ENCODE assay signal across 12 mouse cellular contexts in the genomic region with DNA sequence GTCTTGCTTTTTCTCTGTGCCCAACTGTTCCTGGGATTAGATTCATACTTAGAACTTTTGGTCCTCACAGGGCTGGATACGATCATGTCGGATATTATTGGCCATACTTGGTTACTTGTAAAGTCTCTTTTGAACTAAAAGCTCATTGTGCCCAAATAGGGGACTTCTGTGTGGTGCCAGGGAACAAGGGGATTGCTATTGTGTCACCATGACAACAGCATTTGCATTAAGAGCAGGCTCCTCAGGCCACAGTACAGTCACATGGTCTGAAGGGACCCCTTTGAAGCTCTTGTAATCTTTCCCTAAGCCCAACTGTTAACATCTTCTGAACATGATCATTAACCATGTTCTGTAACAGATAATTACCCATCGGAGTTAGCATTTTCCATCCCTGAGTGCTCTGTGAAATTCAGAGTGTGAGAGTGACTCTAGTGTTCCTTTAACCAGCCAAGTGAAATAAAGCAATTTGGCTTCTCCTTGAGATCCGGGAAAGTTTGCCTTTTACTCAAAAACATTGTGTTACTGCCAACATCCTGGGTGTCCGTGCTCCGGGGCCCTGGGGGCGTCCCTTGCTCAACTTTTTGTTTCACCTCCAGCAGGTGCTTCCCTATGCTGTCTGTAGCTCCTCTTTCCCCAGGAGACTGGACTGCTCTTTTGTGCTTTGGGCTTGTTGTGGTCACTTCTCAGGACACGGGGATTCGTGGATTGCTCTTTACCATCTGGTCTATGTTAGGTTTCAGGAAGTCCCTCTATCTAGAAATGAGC.
DNase-seq lines count a peak whose midpoint lies in the region; ATAC-seq and TF ChIP-seq lines count a peak whose summit lies in the region.
"Had no signal": no experiment of that assay in that cellular context is flagged by ENCODE, and none has a peak within 500 bp of the region (broad histone marks: within the 10 kb centered on the region; RNA-seq: fewer than 3 reads in every experiment).

No protein-coding gene starts in this region.

- no peak for ATAC-seq in embryonic facial prominence, embryonic 11.5 days (replicated peaks; ENCODE audit: insufficient number of reproducible peaks, low FRiP score, low TSS enrichment, low read depth)
- ATAC-seq in forebrain, embryonic 11.5 days (replicated peaks; ENCODE audit: low FRiP score), result peak; percentile 94
- ATAC-seq in hindbrain, embryonic 14.5 days (ENCODE audit: low FRiP score), result peak; percentile 81
- ATAC-seq in midbrain, postnatal 0 days (ENCODE audit: low FRiP score), result peak; percentile 78
- ATAC-seq in activated CD4-positive, CD25-positive, alpha-beta regulatory T cell, adult 4 months, result no peak
- ATAC-seq: inflammation-experienced regulatory T-cells, adult 6 months had no signal

- no peak for TF ChIP-seq CTCF in midbrain, postnatal 0 days (IDR thresholded peaks at IDR 0.05)
- TF ChIP-seq CTCF in thymus, adult 2 months (IDR thresholded peaks at IDR 0.05; ENCODE audit: borderline replicate concordance, control insufficient read depth, extremely low read depth, insufficient read depth, low read length, poor library complexity), result no peak

- whole genome bisulfite sequencing in embryonic facial prominence, embryonic 11.5 days, result 31% methylated on average over 9 of the region's 9 CpGs
- 45% methylated on average over 9 of the region's 9 CpGs for WGBS in embryonic facial prominence, embryonic 10.5 days
- 17% methylated on average over 9 of the region's 9 CpGs for WGBS in forebrain, embryonic 11.5 days
- WGBS in hindbrain, embryonic 14.5 days, result 10% methylated on average over 9 of the region's 9 CpGs
- WGBS in midbrain, postnatal 0 days, result 14% methylated on average over 9 of the region's 9 CpGs
- 83% methylated on average over 9 of the region's 9 CpGs for WGBS in thymus, adult 2 months

- no peak overlapping the region for H3K4me2 ChIP-seq in embryonic facial prominence, embryonic 11.5 days (ENCODE audit: low read depth, low read length)
- H3K4me2 ChIP-seq in forebrain, embryonic 11.5 days (ENCODE audit: low read depth, low read length, severe bottlenecking), result no peak overlapping the region
- H3K4me2 ChIP-seq in hindbrain, embryonic 14.5 days (replicated peaks), result no peak overlapping the region
- H3K4me2 ChIP-seq in midbrain, postnatal 0 days (ENCODE audit: low read depth, low read length, poor library complexity, severe bottlenecking), result no peak overlapping the region
- H3K4me2 ChIP-seq: heart, embryonic 12.5 days; stomach, embryonic 15.5 days had no signal

- no peaks in the 10 kb centered on the region for H3K27me3 ChIP-seq in embryonic facial prominence, embryonic 11.5 days (ENCODE audit: control insufficient read depth, insufficient read depth, low read length)
- H3K27me3 ChIP-seq in embryonic facial prominence, embryonic 10.5 days (replicated peaks; ENCODE audit: low read depth, poor library complexity, severe bottlenecking), result no peaks in the 10 kb centered on the region
- no peaks in the 10 kb centered on the region for H3K27me3 ChIP-seq in forebrain, embryonic 11.5 days (ENCODE audit: control insufficient read depth, insufficient read depth, low read length)
- no peaks in the 10 kb centered on the region for H3K27me3 ChIP-seq in hindbrain, embryonic 14.5 days (ENCODE audit: control insufficient read depth, insufficient read depth, low read length)
- H3K27me3 ChIP-seq in midbrain, postnatal 0 days (ENCODE audit: insufficient read depth, low read length), result no peaks in the 10 kb centered on the region
- no peaks in the 10 kb centered on the region for H3K27me3 ChIP-seq in thymus, adult 2 months (ENCODE audit: control insufficient read depth, insufficient read depth, low read length)
- H3K27me3 ChIP-seq: heart, embryonic 12.5 days; stomach, embryonic 15.5 days had no signal

- no peak for TF ChIP-seq POLR2A in thymus, adult 2 months (IDR thresholded peaks at IDR 0.05; ENCODE audit: control insufficient read depth, extremely low read depth, insufficient read depth, low read length, poor library complexity)

- H3K36me3 ChIP-seq in embryonic facial prominence, embryonic 11.5 days (replicated peaks; ENCODE audit: control insufficient read depth, insufficient read depth, low read depth, low read length), result no peaks in the 10 kb centered on the region
- H3K36me3 ChIP-seq in embryonic facial prominence, embryonic 10.5 days (replicated peaks), result no peaks in the 10 kb centered on the region
- H3K36me3 ChIP-seq in forebrain, embryonic 11.5 days (ENCODE audit: control insufficient read depth, insufficient read depth, low read length), result no peaks in the 10 kb centered on the region
- no peaks in the 10 kb centered on the region for H3K36me3 ChIP-seq in hindbrain, embryonic 14.5 days (replicated peaks; ENCODE audit: control insufficient read depth, insufficient read depth)
- no peaks in the 10 kb centered on the region for H3K36me3 ChIP-seq in midbrain, postnatal 0 days (ENCODE audit: insufficient read depth, low read length)
- no peaks in the 10 kb centered on the region for H3K36me3 ChIP-seq in thymus, adult 2 months (ENCODE audit: control insufficient read depth, insufficient read depth, low read length)
- H3K36me3 ChIP-seq: heart, embryonic 12.5 days; stomach, embryonic 15.5 days had no signal

- no peaks in the 10 kb centered on the region for H3K4me1 ChIP-seq in embryonic facial prominence, embryonic 11.5 days (ENCODE audit: control insufficient read depth, insufficient read depth, low read length)
- H3K4me1 ChIP-seq in embryonic facial prominence, embryonic 10.5 days, result peaks cover 20% of the 10 kb centered on the region
- H3K4me1 ChIP-seq in forebrain, embryonic 11.5 days (replicated peaks; ENCODE audit: control insufficient read depth, insufficient read depth, low read length), result peaks cover 9% of the 10 kb centered on the region; the same call in 1 of the 2 replicates
- H3K4me1 ChIP-seq in hindbrain, embryonic 14.5 days (replicated peaks; ENCODE audit: control insufficient read depth, insufficient read depth, low read length), result peaks cover 21% of the 10 kb centered on the region
- H3K4me1 ChIP-seq in midbrain, postnatal 0 days (ENCODE audit: insufficient read depth, low read length), result 0 out of 2 replicates have a peak, but pooled peaks cover 7% of the 10 kb centered on the region
- no peaks in the 10 kb centered on the region for H3K4me1 ChIP-seq in thymus, adult 2 months (replicated peaks; ENCODE audit: control insufficient read depth, insufficient read depth, low read length)
- H3K4me1 ChIP-seq: heart, embryonic 12.5 days; stomach, embryonic 15.5 days had no signal

- H3K9ac ChIP-seq in embryonic facial prominence, embryonic 11.5 days (replicated peaks; ENCODE audit: low read length), result no peak overlapping the region
- no peak overlapping the region for H3K9ac ChIP-seq in forebrain, embryonic 11.5 days (ENCODE audit: low read length)
- H3K9ac ChIP-seq in hindbrain, embryonic 14.5 days, result no peak overlapping the region
- no peak overlapping the region for H3K9ac ChIP-seq in midbrain, postnatal 0 days (replicated peaks; ENCODE audit: low read length, poor library complexity, severe bottlenecking)
- H3K9ac ChIP-seq: heart, embryonic 12.5 days; stomach, embryonic 15.5 days had no signal

- H3K27ac ChIP-seq in embryonic facial prominence, embryonic 11.5 days (replicated peaks; ENCODE audit: low read depth, low read length), result no peak overlapping the region
- H3K27ac ChIP-seq in embryonic facial prominence, embryonic 10.5 days (replicated peaks), result no peak overlapping the region
- no peak overlapping the region for H3K27ac ChIP-seq in forebrain, embryonic 11.5 days (ENCODE audit: low read depth, low read length)
- H3K27ac ChIP-seq in hindbrain, embryonic 14.5 days, result peak overlapping the region; percentile 34; the same call in 1 of the 2 replicates
- no peak overlapping the region for H3K27ac ChIP-seq in midbrain, postnatal 0 days (ENCODE audit: low read depth, low read length)
- no peak overlapping the region for H3K27ac ChIP-seq in thymus, adult 2 months (ENCODE audit: control insufficient read depth, insufficient read depth, low read length)
- H3K27ac ChIP-seq: stomach, embryonic 15.5 days had no signal

- no peak overlapping the region for H3K4me3 ChIP-seq in embryonic facial prominence, embryonic 11.5 days (ENCODE audit: low read depth, low read length)
- H3K4me3 ChIP-seq in embryonic facial prominence, embryonic 10.5 days, result no peak overlapping the region
- no peak overlapping the region for H3K4me3 ChIP-seq in forebrain, embryonic 11.5 days (ENCODE audit: low read depth, low read length)
- no peak overlapping the region for H3K4me3 ChIP-seq in hindbrain, embryonic 14.5 days (replicated peaks; ENCODE audit: low read length)
- H3K4me3 ChIP-seq in midbrain, postnatal 0 days (ENCODE audit: low read depth, low read length), result no peak overlapping the region
- no peak overlapping the region for H3K4me3 ChIP-seq in thymus, adult 2 months (ENCODE audit: control insufficient read depth, insufficient read depth, low read length)
- H3K4me3 ChIP-seq: heart, embryonic 12.5 days; stomach, embryonic 15.5 days had no signal

- no peaks in the 10 kb centered on the region for H3K9me3 ChIP-seq in embryonic facial prominence, embryonic 11.5 days (replicated peaks; ENCODE audit: control insufficient read depth, low read length)
- H3K9me3 ChIP-seq in embryonic facial prominence, embryonic 10.5 days, result no peaks in the 10 kb centered on the region
- H3K9me3 ChIP-seq in forebrain, embryonic 11.5 days (ENCODE audit: control insufficient read depth, low read length), result no peaks in the 10 kb centered on the region
- no peaks in the 10 kb centered on the region for H3K9me3 ChIP-seq in hindbrain, embryonic 14.5 days (ENCODE audit: control insufficient read depth, low read length)
- no peaks in the 10 kb centered on the region for H3K9me3 ChIP-seq in midbrain, postnatal 0 days (ENCODE audit: low read length)
- H3K9me3 ChIP-seq: heart, embryonic 12.5 days; stomach, embryonic 15.5 days had no signal

- DNase-seq in embryonic facial prominence, embryonic 11.5 days (ENCODE audit: low spot score), result peak; percentile 26
- DNase-seq in embryonic facial prominence, embryonic 10.5 days (ENCODE audit: low spot score), result no peak
- no peak for DNase-seq in forebrain, embryonic 11.5 days (ENCODE audit: low spot score)
- DNase-seq in hindbrain, embryonic 14.5 days (ENCODE audit: low spot score), result peak; percentile 40
- peak; percentile 66 for DNase-seq in midbrain, postnatal 0 days (ENCODE audit: low spot score)
- no peak for DNase-seq in thymus, adult 2 months
- DNase-seq in cerebellum, postnatal 14 days, result no peak
- DNase-seq: right cerebral cortex, postnatal 14 days had no signal

Comparison
In these comparisons a context has a peak if more than half of its experiments do, and no peak if none do; other contexts are left out.
1. DNase-seq: peak in embryonic facial prominence, embryonic 11.5 days (single experiment), hindbrain, embryonic 14.5 days (single experiment) and midbrain, postnatal 0 days (single experiment); none in embryonic facial prominence, embryonic 10.5 days (single experiment), forebrain, embryonic 11.5 days (single experiment), thymus, adult 2 months (single experiment) and cerebellum, postnatal 14 days (0 of 2).
2. ATAC-seq: peak in forebrain, embryonic 11.5 days (single experiment), hindbrain, embryonic 14.5 days (single experiment) and midbrain, postnatal 0 days (single experiment); none in embryonic facial prominence, embryonic 11.5 days (single experiment) and activated CD4-positive, CD25-positive, alpha-beta regulatory T cell, adult 4 months (single experiment).